Mouse (Mus musculus) spleen, adult 12 weeks (tissue): ENCODE measurements around the gene Ier5l.

Source experiments
- DNase-seq: peaks from one replicate; pipeline ENCODE4 v3.0.0; 2022; ENCODE audit warnings: low spot score

The Ier5l gene

DNA sequence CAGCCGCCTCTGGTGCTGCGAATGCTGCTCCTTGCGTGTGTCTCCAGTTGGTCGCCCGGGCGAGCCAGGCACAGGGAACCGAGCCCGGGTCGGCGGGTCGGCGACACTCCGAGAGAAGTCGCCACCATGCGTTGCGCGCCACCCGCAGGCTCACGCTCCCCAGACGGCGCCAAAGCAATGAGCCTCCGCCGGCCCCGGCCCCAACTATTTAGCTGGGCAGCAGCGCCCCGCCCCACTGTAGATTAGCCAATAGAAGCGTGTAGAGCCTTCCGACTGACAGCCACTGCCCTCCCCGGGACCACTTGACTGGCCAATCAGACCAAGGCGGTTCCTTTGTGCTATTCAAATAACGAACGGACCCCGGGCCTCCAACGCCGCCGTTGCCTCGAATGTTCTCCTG is at the start of gene Ier5l:
Ier5l (minus strand) TSS at position 181 of the 400 bp plus-strand sequence.
- no peak for DNase-seq

DNA sequence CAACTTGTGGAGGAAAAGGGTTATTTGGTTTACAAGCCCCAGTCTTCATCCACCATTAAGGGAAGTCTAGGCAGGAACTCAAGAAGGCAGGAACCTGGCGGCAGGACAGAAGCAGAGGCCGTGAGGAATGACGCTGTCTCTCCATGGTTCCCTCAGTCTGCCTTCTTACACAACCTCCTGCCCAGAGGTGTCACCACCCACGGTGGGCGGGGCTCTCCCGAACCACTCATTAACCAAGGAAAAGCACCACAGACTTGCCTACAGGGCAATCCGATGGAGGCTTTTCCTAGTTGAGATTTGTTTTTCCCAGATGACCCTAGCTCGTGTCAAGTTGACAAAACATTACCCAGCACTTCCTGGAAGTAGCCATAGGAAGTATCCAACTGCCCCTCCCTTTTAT is 49.7 kb upstream of the Ier5l start:
- DNase-seq = no peak

DNA sequence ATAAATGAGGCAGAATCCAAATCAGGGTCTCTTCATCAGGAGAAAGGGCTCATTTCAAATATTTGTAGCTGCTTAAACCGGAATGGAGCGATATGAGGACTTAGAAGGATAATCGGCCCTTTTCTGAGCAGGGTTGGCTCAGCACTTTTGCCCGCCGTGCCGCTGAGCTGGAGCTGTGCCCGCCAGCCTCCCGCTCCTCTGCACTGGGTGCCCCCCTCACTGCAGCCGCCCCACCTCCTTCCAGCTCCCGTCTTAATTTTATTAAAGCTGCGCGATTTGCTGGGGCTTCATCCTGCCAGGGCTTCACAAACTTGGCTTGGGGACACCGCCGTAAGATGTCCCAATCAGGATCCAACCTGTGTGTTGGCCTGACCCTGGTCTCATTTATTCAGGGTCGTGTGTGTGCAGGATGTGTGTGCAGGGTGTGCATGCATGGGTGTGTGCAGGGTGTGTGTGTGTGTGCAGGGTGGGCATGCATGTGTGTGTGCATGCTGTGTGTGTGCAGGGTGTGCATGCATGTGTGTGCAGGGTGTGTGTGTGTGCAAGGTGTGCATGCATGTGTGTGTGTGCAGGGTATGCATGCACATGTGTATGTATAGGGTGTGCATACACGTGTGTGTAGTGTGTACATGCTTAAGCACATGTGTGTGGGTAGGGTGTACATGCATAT is 36.8 kb upstream of the Ier5l start:
- no peak for DNase-seq

DNA sequence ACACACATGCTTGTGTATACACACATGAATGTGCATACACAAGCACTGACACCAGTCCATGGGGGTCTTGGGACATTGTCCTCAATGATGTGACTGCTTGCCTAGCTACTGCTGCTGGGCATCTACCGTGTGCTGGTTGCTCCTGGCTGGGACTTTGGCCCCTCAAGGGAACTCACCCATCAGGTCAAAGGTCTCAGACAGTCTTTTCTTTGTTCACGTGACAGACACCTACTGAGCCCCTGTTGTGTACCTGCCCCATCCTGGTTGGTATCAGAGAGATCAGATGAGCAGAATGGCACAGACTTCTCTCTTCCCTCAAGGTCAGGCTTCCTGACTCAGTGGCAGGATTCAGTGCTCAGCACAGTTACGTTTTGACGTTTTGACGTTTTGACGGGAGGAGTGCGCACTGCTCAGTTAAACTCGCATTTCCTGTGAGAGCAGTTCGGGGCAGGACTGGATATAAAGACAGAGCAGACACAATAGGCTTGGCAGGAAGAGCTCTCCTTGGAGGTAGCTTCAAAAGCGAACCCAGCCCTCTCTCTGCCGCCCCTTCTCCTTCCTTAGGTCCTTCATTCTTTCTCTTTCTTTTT is 33.2 kb upstream of the Ier5l start:
- no peak for DNase-seq

DNA sequence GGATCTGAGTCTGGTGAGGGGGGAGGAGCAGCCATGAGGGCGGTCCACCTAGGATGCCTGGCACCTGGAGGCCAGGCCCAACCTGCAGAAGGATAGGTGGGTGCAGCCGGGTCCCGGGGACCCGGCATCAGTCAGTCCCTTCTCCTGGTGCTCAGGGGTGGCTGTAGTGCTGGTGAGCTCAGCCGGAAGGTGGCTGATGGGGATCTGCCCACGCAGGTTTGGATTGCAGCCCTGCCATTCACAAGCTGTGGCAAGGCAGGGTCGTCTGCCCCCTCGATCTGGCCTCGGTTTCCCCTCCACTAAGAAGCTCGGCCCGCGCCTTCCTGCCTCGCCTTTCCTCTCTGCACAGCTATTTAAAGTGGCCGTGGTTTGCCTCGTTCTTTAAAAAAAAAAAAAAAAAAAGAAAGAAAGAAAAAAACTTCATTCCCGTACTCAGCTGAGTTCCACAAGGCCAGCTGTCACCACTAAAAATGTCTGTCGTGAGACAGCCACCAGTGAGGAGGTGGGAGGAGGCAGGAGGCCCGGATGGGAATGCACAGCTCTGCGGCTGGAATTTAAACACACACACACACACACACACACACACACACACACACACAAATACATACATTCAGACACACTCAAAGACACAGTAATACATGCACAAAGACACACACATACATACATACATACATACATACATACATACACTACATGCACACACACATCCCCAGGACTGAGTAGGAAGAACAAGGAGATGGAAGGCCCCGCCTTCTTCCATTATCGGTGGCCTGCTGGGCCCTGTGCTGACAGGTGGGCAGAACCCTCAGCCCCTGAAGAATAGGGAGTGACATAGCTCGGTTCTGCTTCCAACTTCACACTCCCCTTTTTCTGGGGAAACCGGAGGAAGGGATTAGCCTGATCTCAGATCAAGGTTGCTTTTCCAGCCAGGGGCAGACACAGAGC is 29.9 kb upstream of the Ier5l start:
- no peak for DNase-seq

DNA sequence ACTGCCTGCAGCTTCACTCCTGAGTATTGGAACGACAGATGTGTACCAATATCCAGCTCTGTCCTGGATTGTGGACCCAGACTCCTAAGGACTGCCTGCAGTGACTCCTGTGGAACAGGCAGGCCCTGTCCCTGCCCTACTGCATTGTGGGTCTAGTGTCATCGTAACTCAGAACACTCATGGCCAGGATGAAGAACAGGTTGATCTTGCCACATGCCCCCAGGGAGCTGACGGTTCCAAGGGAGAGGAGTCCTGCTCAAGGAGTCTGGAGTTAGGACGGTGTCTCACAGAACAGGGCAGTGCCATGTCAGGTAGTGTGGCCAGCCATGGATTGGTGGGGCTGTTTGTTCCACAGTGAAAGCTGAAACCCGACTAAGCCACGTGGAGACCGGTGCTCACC is 27.7 kb upstream of the Ier5l start:
- DNase-seq = no peak

DNA sequence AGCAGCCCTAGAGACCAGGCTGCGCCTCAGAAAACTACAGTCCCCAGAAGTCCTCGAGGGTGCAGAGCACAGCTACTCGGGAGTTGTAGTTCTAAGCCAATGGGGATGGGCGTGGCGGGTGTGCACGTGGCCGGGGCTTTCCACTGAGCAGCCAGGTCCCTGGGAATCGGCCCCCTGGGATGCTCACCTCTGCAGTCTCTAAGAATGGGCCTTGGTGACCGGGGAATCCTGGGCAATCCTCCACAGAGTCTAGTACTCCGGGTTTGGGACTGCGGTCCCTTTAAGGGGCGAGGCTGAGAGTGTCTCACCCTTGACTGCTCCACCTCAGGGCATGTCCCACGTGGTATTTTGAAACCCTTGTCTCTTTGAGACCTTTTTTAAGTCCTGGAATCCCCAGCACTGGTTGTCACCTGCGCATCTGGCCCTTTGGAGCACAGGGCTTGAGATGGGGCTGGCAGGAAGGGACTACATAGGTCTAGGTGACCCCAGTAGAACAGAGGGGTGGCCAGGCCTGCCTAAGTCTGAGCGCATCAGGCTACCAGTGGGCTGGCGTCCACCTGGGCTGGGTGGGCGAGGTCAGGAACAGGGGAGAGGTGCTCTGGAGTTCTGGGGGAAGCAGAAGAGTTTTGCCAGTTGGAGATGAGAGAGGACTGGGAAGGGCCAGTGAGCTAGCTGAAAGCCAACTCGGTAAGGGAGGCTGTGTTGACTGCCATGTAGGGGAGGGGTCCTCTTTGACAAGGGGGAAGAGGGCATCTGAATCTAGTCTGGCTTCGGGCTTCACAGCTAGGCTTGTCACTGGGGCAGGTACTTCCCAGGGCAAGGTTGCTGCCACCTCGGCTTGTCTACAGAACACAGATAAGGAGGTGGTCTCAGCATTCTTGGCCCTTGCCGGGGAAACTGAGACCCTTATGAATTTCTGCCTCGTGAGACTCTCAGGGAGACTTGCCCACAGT is 22.2 kb upstream of the Ier5l start:
- DNase-seq = peak; percentile 31

DNA sequence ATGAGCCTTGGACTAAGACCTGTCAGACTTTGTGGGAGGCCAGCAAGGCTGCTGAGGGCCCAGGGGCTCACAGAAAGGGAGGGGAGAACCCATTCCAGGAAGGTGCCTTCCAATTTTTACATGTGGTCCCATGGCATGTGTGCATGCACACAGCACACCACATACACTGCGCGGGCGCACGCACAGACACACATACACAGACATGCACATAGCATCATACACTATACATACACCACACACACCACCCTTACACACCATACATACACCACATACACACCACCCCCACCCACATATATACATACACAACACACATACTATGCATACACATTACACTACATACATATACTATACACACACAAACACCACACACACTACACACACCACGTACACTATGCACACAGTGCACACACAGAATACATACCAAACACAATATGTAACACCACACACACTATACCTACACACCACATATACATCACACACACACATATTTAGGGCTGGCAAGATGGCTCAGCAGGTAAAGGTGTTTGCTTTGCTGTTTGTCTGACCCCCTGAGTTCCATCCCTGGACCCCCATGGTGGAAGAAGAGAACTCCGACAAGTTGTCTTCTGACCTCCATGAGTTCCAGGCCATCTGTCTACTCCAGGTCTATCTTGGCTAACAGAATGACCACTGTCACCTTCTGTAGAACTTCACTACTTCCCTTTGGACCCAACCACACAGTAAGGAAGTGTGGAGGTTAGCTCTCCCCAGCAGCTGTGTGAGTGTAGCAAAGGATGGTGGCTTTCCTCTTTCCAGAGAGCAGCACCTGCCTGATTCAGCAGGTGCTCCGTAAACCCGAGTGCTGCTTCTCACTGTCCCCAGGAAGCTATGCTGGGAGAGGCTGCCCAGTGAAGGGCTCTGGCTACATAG is 21.2 kb upstream of the Ier5l start:
- no peak for DNase-seq

DNA sequence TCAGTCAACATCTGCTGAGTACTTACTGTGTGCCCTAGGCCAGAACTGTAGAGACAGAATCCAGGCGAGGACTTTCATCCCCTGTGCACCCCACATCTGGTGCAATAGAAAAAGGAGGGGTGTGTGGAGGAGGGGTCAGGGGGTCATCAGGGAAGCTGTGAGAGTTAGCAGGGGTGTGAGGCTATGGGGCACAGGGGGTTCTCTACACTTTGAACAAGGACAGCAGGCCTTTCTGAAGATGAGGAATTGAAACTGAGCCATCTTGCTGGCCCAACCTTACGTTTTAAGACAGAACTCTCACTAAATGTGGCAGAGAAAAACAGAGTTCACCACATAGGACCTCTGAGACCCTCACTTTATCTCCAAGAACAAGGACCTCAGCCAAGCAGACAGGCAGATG is 16.4 kb upstream of the Ier5l start:
- no peak for DNase-seq

DNA sequence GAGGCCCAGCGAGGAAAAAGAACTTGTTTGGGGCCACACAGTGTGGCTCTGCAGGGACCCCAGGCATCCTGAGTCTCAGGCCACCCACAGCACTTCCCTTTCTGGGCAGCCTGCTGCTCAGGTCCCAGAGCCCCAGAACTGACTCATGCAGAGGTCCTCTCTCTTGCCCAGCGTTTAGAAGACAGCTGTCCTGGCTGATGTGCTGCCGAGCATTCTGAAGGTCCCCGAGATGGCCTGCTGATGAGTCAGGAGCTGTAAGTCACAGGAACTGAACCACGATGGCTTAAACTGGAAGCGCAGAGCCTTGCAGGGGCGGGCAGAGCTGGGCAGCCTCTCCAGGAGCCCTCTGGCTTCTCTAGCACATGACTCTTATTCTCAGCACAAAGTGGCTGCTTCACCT is 13.6 kb upstream of the Ier5l start:
- no peak for DNase-seq

DNA sequence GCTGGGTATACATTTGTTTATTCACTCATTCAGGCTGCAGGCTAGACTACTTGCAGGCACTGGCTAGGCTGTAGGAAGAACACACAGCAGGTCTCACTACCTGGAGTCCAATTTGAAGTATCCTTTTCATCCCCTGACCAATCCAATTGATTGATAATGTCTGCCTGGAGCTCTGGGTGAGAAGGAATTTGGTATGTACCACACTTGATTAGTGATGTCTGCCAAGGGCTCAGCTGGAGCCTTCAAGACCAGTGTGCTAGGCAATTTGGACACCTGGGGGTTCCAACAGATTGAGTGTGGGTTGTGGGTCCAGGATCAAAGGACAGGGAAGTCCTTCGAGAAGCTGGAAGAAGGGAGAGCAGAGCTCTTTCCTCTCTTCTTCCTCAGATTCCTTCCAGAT is 4.5 kb upstream of the Ier5l start:
- DNase-seq = no peak

DNA sequence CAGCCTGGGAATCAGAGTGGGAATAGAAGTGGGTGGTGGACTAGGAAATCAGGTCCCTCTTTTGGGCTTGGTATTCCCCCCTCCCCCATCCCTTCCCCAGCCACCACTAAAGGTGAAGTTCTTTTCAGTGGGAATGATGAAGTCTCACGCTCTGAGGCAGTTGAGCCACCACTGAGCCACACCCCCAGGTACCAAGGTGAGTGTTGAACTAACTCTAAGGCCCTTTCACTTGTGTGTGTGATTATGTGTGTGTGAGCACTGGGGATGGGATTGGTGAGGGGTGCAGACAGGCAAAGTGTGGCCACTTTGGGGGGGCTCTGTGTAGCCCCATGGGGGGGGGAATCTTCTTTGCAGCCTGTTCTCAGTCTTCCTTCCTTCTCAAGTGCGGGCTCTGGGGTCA is 2.2 kb upstream of the Ier5l start:
- no peak for DNase-seq

DNA sequence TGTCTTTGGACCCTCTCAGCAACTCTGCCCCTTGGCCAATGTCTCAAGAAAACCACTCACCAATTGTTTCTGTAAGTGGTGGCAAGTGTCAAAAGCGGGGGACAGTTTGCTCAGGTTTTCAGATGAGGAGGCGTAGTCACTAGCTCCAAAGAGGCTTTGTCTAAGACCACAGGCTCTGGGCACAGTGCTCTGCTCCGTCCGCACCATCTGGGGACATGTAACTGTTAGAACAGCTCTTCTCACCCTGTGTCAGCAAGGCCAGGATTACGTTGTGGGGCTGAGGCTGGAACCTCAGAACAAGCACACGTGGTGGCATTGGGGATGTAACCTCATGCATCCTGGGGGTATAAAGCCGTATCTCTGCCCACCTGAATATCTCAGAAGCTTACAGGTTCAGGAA is 1.4 kb upstream of the Ier5l start:
- no peak for DNase-seq

DNA sequence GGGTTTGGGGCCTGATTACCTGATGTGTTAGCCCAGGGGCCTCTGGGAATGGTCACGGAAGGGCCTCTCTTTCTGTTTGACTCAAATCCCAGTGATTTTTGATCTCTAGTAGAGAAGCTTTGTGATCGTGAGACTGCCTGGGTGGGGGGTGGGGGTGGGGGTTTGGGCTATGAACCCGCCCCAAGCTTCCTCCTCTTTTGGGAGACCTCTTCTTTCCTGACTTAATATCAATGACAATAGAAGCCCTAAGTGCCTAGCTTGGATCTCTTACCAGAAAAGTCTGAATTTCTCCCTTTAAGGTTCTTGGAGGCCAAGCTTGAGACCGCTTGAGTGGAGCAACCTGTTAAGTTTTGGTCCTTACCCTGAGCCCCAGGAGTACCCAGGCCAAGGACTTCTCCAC is 757 bp upstream of the Ier5l start:
- no peak for DNase-seq

DNA sequence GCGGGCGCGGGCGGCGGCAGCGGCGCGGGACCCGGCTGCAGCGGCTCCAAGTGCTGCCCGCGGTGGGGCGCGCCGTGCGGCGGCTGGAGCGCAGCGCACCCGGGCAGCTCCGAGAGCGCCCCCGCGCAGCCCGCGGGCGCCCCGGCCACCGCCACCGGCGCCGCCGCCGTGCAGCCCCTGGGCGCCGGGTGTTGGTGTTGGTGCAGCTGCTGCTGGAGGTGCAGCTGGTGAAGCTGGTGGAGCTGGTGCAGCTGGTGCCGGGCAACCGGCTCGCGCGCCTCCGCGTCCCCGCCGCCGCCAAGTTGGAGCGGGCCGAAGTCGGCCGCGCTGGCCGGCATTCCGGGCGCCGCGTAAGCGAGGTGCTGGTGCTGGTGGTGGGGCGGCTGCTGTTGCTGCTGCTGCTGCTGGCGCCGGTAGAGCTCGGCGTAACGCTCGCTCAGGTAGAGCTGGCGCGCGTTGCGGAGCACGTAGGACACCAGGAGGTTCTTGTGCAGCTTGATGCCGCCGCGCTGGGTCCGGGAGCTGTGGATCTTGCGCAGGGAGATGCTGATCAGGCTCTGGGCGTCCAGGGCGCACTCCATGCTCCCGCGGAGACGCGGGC is 488 bp downstream of the Ier5l start:
- DNase-seq = no peak

DNA sequence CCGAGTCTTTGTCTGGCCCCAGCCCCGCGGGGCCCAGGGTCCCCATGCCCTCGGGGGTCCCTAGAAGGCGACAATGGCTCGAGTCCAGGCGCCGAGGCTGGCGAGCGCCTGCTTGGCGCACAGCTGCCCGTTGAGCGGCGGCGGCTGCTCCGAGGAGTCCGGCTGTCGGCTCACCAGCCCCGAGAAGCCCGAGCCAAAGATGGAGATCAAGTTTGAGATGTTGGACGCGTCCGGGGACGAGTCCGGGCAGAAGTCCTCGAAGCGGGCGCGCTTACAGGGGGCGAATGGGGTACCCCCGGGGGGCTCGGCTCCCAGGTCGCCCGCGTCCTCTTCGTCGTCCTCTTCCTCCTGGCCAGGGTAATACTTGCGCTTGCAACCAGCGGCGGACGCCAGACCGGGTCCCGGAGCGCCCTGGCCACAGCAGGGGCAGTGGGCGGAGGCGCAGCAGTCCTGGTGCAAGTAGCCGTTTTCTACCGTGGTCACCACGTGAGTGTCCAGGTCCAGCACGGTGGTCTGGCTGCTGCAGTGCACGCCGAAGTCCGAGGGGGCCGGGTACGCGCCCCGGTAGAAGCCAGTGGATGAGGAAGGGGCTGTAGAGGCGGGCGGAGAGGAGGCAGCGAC is 1.2 kb downstream of the Ier5l start:
- no peak for DNase-seq

DNA sequence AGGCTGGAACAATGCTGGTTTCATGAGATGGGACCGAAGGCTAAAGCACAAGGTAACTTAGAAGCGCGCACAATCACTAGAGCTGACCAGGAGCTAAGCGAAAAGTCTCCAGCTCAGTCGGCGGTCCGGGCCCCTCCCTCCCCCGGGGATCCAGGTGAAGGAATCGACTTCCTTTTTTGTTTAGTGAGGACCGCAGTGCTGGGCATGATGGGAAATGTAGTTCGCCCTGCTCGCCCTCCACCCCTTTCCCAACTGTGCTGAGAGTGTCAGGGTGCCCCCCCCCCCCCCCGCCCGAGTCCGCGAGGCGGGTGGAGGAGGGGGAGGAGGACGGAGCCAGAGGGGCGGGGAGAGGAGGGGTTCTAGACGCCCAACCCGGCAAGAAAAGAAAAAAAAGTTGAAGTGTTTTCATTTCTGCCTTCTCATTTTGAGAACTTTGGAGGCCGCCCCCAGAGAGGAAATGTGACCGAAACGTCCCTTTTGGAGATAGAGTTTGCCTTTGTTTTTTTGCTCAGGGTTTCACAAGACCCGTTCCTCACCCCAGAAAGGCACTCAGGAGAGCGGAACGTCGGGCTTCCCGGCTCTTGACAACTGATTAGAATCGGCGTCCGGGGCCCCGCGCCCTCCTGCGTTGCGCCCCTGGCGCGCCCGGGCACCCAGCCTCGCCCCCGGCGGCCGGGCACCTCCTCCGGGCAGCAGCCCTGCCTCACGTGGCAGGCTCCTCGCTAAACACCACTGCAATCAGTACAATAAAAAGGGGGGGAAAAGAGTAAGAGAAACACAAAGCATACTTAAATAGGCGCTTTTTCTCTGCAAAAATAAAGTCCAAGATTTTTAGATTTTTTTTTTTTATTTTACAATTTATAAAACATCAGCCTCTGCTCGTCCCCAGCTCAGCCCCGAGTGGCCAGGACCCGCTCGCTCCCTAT is 2.0 kb downstream of the Ier5l start:
- DNase-seq = no peak

DNA sequence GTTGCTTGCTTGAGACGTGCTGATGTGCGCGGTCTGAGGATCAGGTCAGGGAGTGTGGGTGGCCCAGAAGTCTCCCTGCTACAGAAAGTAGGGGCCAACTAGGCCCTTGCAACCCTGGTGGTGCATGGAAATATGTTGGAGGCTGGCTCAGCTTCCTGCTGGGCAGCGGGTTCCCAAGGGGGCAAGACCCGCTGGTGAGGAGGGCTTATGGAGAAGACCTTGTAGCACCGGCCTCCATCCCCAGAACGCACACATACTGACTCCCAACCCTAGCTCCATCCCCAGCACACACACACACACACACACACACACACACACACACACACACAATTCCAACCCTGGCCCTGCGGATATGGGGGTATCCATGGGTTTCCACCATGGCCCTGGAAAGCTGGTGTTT is 3.0 kb downstream of the Ier5l start:
- no peak for DNase-seq
